Mouse (Mus musculus): Measurements from ENCODE around the gene Dyrk1a.

DNA sequence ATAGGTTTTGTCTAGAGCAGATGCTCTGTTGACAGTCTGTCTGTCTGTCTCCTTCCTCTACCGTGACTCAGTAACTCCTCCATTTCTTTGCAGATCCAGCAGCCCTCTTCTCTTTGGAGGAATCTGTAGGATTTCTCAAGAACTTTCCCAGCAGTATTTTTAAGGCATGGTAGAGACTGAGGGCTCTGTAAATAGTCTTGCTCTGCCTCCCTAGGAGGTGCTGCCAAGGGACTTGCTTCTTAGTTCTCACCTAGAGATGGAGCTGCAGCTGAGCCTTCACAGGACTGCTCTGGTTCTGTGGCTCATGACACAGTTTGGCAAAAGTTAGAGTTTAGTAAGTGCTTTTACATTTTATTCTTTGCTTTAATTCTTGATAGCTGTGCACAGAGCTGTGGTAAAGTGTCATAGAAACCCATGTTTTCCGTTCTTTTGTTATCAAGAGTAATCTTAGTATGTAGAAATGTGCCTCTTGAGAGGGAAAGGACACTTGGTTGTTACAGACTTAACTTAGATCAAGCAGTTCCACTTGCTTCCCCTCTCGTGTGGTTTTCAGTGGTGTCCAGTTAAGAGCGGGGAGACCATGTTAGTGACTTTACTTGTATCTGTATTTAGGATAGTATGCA, 82.4 kb downstream of the Dyrk1a start:
- no peak for TF ChIP-seq CTCF (IDR thresholded peaks at IDR 0.05)
- TF ChIP-seq EP300 (IDR thresholded peaks at IDR 0.05): peak; percentile 65

Data from lung, postnatal 0 days (tissue).